Mouse (Mus musculus) hindbrain, postnatal 0 days (tissue): ENCODE data around the gene Dock9. TPM values are rescaled to one million over a fixed set of nuclear protein-coding genes. Genes with fewer than 3 reads are reported as not detected.

Experiments used
- ATAC-seq: fragments of 200-750 bp; cut with Nextera tagmentation; 2 replicates; pipeline ENCODE4 v1.8.0; 2017; ENCODE audit warnings: mild to moderate bottlenecking, moderate TSS enrichment, moderate library complexity
- DNase-seq: peaks from one replicate; pipeline ENCODE4 v3.0.0-alpha.2; 2015; ENCODE audit warnings: low spot score
- H3K27ac ChIP-seq: fragments of 300-500 bp; sonication (generic); 2 replicates; pipeline ENCODE4 v1.5.1; 2014; ENCODE audit warnings: mild to moderate bottlenecking
- H3K27me3 ChIP-seq: fragments of 300-500 bp; sonication (generic); 2 replicates; pipeline ENCODE4 v1.6.1; 2014; ENCODE audit warnings: low read length, mixed read lengths; ENCODE audit not compliant: insufficient read depth
- H3K36me3 ChIP-seq: fragments of 300-500 bp; sonication (generic); 2 replicates; pipeline ENCODE4 v1.6.1; 2014; ENCODE audit warnings: low read length, mixed read lengths; ENCODE audit not compliant: insufficient read depth
- H3K4me1 ChIP-seq: fragments of 300-500 bp; sonication (generic); 2 replicates; pipeline ENCODE4 v1.6.1; 2014; ENCODE audit warnings: antibody characterized with exemption, low read length, mixed read lengths; ENCODE audit not compliant: insufficient read depth
- H3K4me2 ChIP-seq: fragments of 300-500 bp; sonication (generic); 2 replicates; pipeline ENCODE4 v1.6.1; 2014; ENCODE audit warnings: low read depth, mild to moderate bottlenecking, low read length, moderate library complexity, mixed read lengths
- H3K4me3 ChIP-seq: fragments of 300-500 bp; sonication (generic); 2 replicates; pipeline ENCODE4 v1.5.1; 2014; ENCODE audit warnings: low read length
- H3K9ac ChIP-seq: fragments of 300-500 bp; sonication (generic); replicated peaks from 2 replicates; pipeline ENCODE4 v1.6.1; 2014; ENCODE audit warnings: mild to moderate bottlenecking, low read length, moderate library complexity, mixed read lengths
- H3K9me3 ChIP-seq: fragments of 300-500 bp; sonication (generic); 2 replicates; pipeline ENCODE4 v1.6.1; 2016; ENCODE audit warnings: low read length, mixed read lengths
- CTCF ChIP-seq: IDR thresholded peaks from 2 replicates; pipeline ENCODE4 v1.5.1; 2016; ENCODE audit warnings: antibody characterized with exemption, control low read depth, low read depth
- WGBS: fragments of 180-500 bp; shearing (Covaris S2); extraction: QIAGEN DNeasy Blood & Tissue Kit; methylation state at CpG from one replicate; pipeline ENCODE4 v1.1.7; 2014; 5-methylcytosine and 5-hydroxymethylcytosine counted together
- polyA plus RNA-seq: library from polyadenylated mRNA; unstranded; fragments of >200 nt; fragmentation: Nextera tagmentation; extraction: Ambion mirVana; gene quantifications from 2 replicates; pipeline ENCODE4 v1.2.1, GENCODE M21; 2015
- total RNA-seq: library from RNA; depleted of rRNA; stranded (reverse); fragments of >200 nt; gene quantifications from 2 replicates; pipeline ENCODE4 v1.2.3, GENCODE M21; 2014

The Dock9 gene
- total and polyA plus RNA-seq, 2 experiments from 2014 or later: 11.7 to 51.3 TPM

- 64% methylated on average over 4 of the region's 4 CpGs for WGBS
- H3K27me3 ChIP-seq: no peaks in the 10 kb centered on the region
These were observed 233.7 kb downstream of the Dock9 start for GRCm38 (mm10) chr14:121563954-121564353.

GRCm38 (mm10) chr14:121559026-121559425, 238.6 kb downstream of the Dock9 start:
- H3K4me3 ChIP-seq: no peak overlapping the region

More at GRCm38 (mm10) chr14:121563954-121564353, 233.7 kb downstream of the Dock9 start:
- Histone ChIP-seq H3K4me1 (no peaks in the 10 kb centered on the region), H3K4me3 (no peak overlapping the region), H3K36me3 (peaks cover 5% of the 10 kb centered on the region), H3K27ac (no peak overlapping the region), H3K4me2 (no peak overlapping the region), H3K9me3 (no peaks in the 10 kb centered on the region), H3K9ac (no peak overlapping the region)
- no peak for TF ChIP-seq CTCF
- DNase-seq (no peak), ATAC-seq (no peak)

GRCm38 (mm10) chr14:121556401-121557315, 241.0 kb downstream of the Dock9 start:
- no peaks in the 10 kb centered on the region for H3K9me3 ChIP-seq
- peaks cover 5% of the 10 kb centered on the region for H3K36me3 ChIP-seq
- no peaks in the 10 kb centered on the region for H3K27me3 ChIP-seq
- DNase-seq (no peak), ATAC-seq (no peak)
- H3K9ac ChIP-seq: no peak overlapping the region
- H3K4me3 ChIP-seq: no peak overlapping the region
- TF ChIP-seq CTCF: no peak
- 60% methylated on average over 21 of the region's 21 CpGs for WGBS
- H3K4me2 ChIP-seq: no peak overlapping the region
- no peak overlapping the region for H3K27ac ChIP-seq
- no peaks in the 10 kb centered on the region for H3K4me1 ChIP-seq

More at GRCm38 (mm10) chr14:121559026-121559425, 238.6 kb downstream of the Dock9 start:
- Histone ChIP-seq H3K27ac (no peak overlapping the region), H3K9ac (no peak overlapping the region), H3K36me3 (peaks cover 5% of the 10 kb centered on the region), H3K27me3 (no peaks in the 10 kb centered on the region), H3K4me2 (no peak overlapping the region), H3K9me3 (no peaks in the 10 kb centered on the region), H3K4me1 (no peaks in the 10 kb centered on the region)
- 67% methylated on average over 13 of the region's 13 CpGs for WGBS
- no peak for TF ChIP-seq CTCF
- ATAC-seq (no peak), DNase-seq (no peak)

GRCm38 (mm10) chr14:121553785-121554184, 243.9 kb downstream of the Dock9 start:
- H3K9me3 ChIP-seq: no peaks in the 10 kb centered on the region
- ATAC-seq (no peak), DNase-seq (no peak)
- no peak overlapping the region for H3K4me3 ChIP-seq
- H3K4me1 ChIP-seq: no peaks in the 10 kb centered on the region
- peaks cover 11% of the 10 kb centered on the region; the same call in 1 of the 2 replicates for H3K36me3 ChIP-seq
- no peak for TF ChIP-seq CTCF
- H3K4me2 ChIP-seq: no peak overlapping the region
- H3K27me3 ChIP-seq: no peaks in the 10 kb centered on the region
- no peak overlapping the region for H3K9ac ChIP-seq
- H3K27ac ChIP-seq: no peak overlapping the region

GRCm38 (mm10) chr14:121552586-121552985, 245.1 kb downstream of the Dock9 start:
- no peak for TF ChIP-seq CTCF
- H3K4me1 ChIP-seq: no peaks in the 10 kb centered on the region
- no peak overlapping the region for H3K4me2 ChIP-seq
- H3K27me3 ChIP-seq: no peaks in the 10 kb centered on the region
- H3K4me3 ChIP-seq: no peak overlapping the region
- no peak overlapping the region for H3K27ac ChIP-seq
- no peaks in the 10 kb centered on the region for H3K9me3 ChIP-seq
- no peak overlapping the region for H3K9ac ChIP-seq
- ATAC-seq: no peak
- no peak for DNase-seq
- peaks cover 11% of the 10 kb centered on the region; the same call in 1 of the 2 replicates for H3K36me3 ChIP-seq
- WGBS: 78% methylated on average over 5 of the region's 5 CpGs

GRCm38 (mm10) chr14:121549834-121550233, 247.8 kb downstream of the Dock9 start:
- no peak overlapping the region for H3K4me2 ChIP-seq
- no peak for TF ChIP-seq CTCF
- DNase-seq (no peak), ATAC-seq (no peak)
- 74% methylated on average over 6 of the region's 6 CpGs for WGBS
- H3K4me3 ChIP-seq: no peak overlapping the region
- H3K36me3 ChIP-seq: peaks cover 27% of the 10 kb centered on the region
- H3K27ac ChIP-seq: no peak overlapping the region
- H3K9me3 ChIP-seq: no peaks in the 10 kb centered on the region
- no peaks in the 10 kb centered on the region for H3K27me3 ChIP-seq
- no peaks in the 10 kb centered on the region for H3K4me1 ChIP-seq
- no peak overlapping the region for H3K9ac ChIP-seq

GRCm38 (mm10) chr14:121547745-121548144, 249.9 kb downstream of the Dock9 start:
- WGBS: 54% methylated on average over 7 of the region's 7 CpGs
- no peak for DNase-seq
- H3K27me3 ChIP-seq: no peaks in the 10 kb centered on the region
- H3K9ac ChIP-seq: no peak overlapping the region
- no peak overlapping the region for H3K4me2 ChIP-seq
- no peak overlapping the region for H3K4me3 ChIP-seq
- H3K27ac ChIP-seq: no peak overlapping the region
- H3K36me3 ChIP-seq: peaks cover 34% of the 10 kb centered on the region
- no peak for TF ChIP-seq CTCF
- no peaks in the 10 kb centered on the region for H3K4me1 ChIP-seq
- no peaks in the 10 kb centered on the region for H3K9me3 ChIP-seq
- no peak for ATAC-seq
